Mouse (Mus musculus) midbrain, embryonic 10.5 days (tissue): Measurements from ENCODE around the gene Psmd9. TPM values are rescaled to one million over a fixed set of nuclear protein-coding genes. Genes with fewer than 3 reads are reported as not detected.

Experiments used
- DNase-seq: peaks from one replicate; pipeline ENCODE4 v3.0.0-alpha.2; 2017; ENCODE audit warnings: low spot score
- H3K27ac ChIP-seq: fragments of 300-500 bp; sonication (generic); replicated peaks from 2 replicates; pipeline ENCODE4 v1.5.1; 2016; ENCODE audit warnings: mild to moderate bottlenecking
- H3K27me3 ChIP-seq: fragments of 300-500 bp; sonication (generic); 2 replicates; pipeline ENCODE4 v1.6.1; 2016; ENCODE audit warnings: low read depth, mild to moderate bottlenecking; ENCODE audit not compliant: poor library complexity, severe bottlenecking
- H3K36me3 ChIP-seq: fragments of 300-500 bp; sonication (generic); 2 replicates; pipeline ENCODE4 v1.6.1; 2016; ENCODE audit warnings: mild to moderate bottlenecking, moderate library complexity
- H3K4me1 ChIP-seq: fragments of 300-500 bp; sonication (generic); 2 replicates; pipeline ENCODE4 v1.6.1; 2016
- H3K4me3 ChIP-seq: fragments of 300-500 bp; sonication (generic); 2 replicates; pipeline ENCODE4 v1.5.1; 2016; ENCODE audit warnings: mild to moderate bottlenecking, moderate library complexity
- H3K9me3 ChIP-seq: fragments of 300-500 bp; sonication (generic); replicated peaks from 2 replicates; pipeline ENCODE4 v1.6.1; 2016; ENCODE audit warnings: mild to moderate bottlenecking
- WGBS: fragments of 180-500 bp; shearing (Covaris S2); methylation state at CpG from one replicate; pipeline ENCODE4 v1.1.7; 2016; 5-methylcytosine and 5-hydroxymethylcytosine counted together
- polyA plus RNA-seq: library from polyadenylated mRNA; unstranded; fragments of >200 nt; fragmentation: Nextera tagmentation; extraction: Ambion mirVana; gene quantifications from 2 replicates; pipeline ENCODE4 v1.2.1, GENCODE M21; 2016

Gene Psmd9
- polyA plus RNA-seq, 1 experiment from 2014 or later: 78.5 TPM

- Histone ChIP-seq H3K9me3 (no peaks in the 10 kb centered on the region), H3K4me3 (no peak overlapping the region), H3K27me3 (no peaks in the 10 kb centered on the region), H3K4me1 (peaks cover 8% of the 10 kb centered on the region), H3K27ac (no peak overlapping the region), H3K36me3 (no peaks in the 10 kb centered on the region)
- no peak for DNase-seq
- 79% methylated on average over 9 of the region's 9 CpGs for WGBS
Observed at GRCm38 (mm10) chr5:123281336-123282136, 112.3 kb downstream of the Psmd9 start.

GRCm38 (mm10) chr5:123285174-123285573 is 116.0 kb downstream of the Psmd9 start:
- no peaks in the 10 kb centered on the region for H3K27me3 ChIP-seq
- DNase-seq: no peak
- no peaks in the 10 kb centered on the region for H3K4me1 ChIP-seq
- WGBS: 37% methylated on average over 8 of the region's 8 CpGs
- H3K9me3 ChIP-seq: peaks cover 13% of the 10 kb centered on the region; the same call in 1 of the 2 replicates
- no peak overlapping the region for H3K4me3 ChIP-seq
- no peak overlapping the region for H3K27ac ChIP-seq
- H3K36me3 ChIP-seq: no peaks in the 10 kb centered on the region

- H3K36me3 ChIP-seq: no peaks in the 10 kb centered on the region
- H3K4me1 ChIP-seq: no peaks in the 10 kb centered on the region
- no peak overlapping the region for H3K27ac ChIP-seq
- H3K27me3 ChIP-seq: no peaks in the 10 kb centered on the region
- WGBS: 84% methylated on average over 5 of the region's 5 CpGs
- DNase-seq: no peak
- H3K4me3 ChIP-seq: no peak overlapping the region
- H3K9me3 ChIP-seq: peaks cover 13% of the 10 kb centered on the region; the same call in 1 of the 2 replicates
Observed at GRCm38 (mm10) chr5:123288079-123288478, 118.9 kb downstream of the Psmd9 start.

GRCm38 (mm10) chr5:123294653-123295052 is 125.4 kb downstream of the Psmd9 start:
- WGBS: 92% methylated on average over 9 of the region's 9 CpGs
- H3K9me3 ChIP-seq: no peaks in the 10 kb centered on the region
- DNase-seq: no peak
- H3K4me3 ChIP-seq: no peak overlapping the region
- no peaks in the 10 kb centered on the region for H3K36me3 ChIP-seq
- H3K27ac ChIP-seq: no peak overlapping the region
- H3K4me1 ChIP-seq: peaks cover 10% of the 10 kb centered on the region
- peaks cover 7% of the 10 kb centered on the region; the same call in 1 of the 2 replicates for H3K27me3 ChIP-seq

GRCm38 (mm10) chr5:123296224-123296806 is 127.1 kb downstream of the Psmd9 start:
- H3K4me3 ChIP-seq: no peak overlapping the region
- no peak overlapping the region for H3K27ac ChIP-seq
- 69% methylated on average over 12 of the region's 12 CpGs for WGBS
- H3K27me3 ChIP-seq: peaks cover 23% of the 10 kb centered on the region
- H3K36me3 ChIP-seq: no peaks in the 10 kb centered on the region
- DNase-seq: no peak
- H3K9me3 ChIP-seq: no peaks in the 10 kb centered on the region
- H3K4me1 ChIP-seq: peaks cover 26% of the 10 kb centered on the region

- peaks cover 25% of the 10 kb centered on the region for H3K27me3 ChIP-seq
- H3K36me3 ChIP-seq: no peaks in the 10 kb centered on the region
- no peak for DNase-seq
- H3K27ac ChIP-seq: no peak overlapping the region
- H3K9me3 ChIP-seq: no peaks in the 10 kb centered on the region
- 59% methylated on average over 23 of the region's 23 CpGs for WGBS
- H3K4me1 ChIP-seq: peaks cover 33% of the 10 kb centered on the region
- H3K4me3 ChIP-seq: no peak overlapping the region
Observed at GRCm38 (mm10) chr5:123296972-123297754, 128.0 kb downstream of the Psmd9 start.

- H3K9me3 ChIP-seq: no peaks in the 10 kb centered on the region
- no peak overlapping the region for H3K27ac ChIP-seq
- no peaks in the 10 kb centered on the region for H3K36me3 ChIP-seq
- 83% methylated on average over 7 of the region's 7 CpGs for WGBS
- H3K4me1 ChIP-seq: peaks cover 40% of the 10 kb centered on the region
- no peak for DNase-seq
- peaks cover 25% of the 10 kb centered on the region for H3K27me3 ChIP-seq
- H3K4me3 ChIP-seq: no peak overlapping the region
Observed at GRCm38 (mm10) chr5:123297830-123298229, 128.6 kb downstream of the Psmd9 start.

- 91% methylated on average over 6 of the region's 6 CpGs for WGBS
- Histone ChIP-seq H3K4me1 (peaks cover 43% of the 10 kb centered on the region), H3K36me3 (no peaks in the 10 kb centered on the region), H3K9me3 (no peaks in the 10 kb centered on the region), H3K27ac (no peak overlapping the region), H3K27me3 (peaks cover 25% of the 10 kb centered on the region), H3K4me3 (no peak overlapping the region)
- no peak for DNase-seq
Observed at GRCm38 (mm10) chr5:123298526-123298925, 129.3 kb downstream of the Psmd9 start.

Other genes starting within 250 kb of the Psmd9 start
- 77.9 and 83.9 TPM in 2 replicates for gene Kdm2b, start 179.6 kb upstream of the Psmd9 start, polyA plus RNA-seq
- 8.7 and 10.3 TPM in 2 replicates for gene Orai1, start 154.3 kb upstream of the Psmd9 start, polyA plus RNA-seq
- 0.21 and 0.67 TPM in 2 replicates for gene Morn3, start 122.4 kb upstream of the Psmd9 start, polyA plus RNA-seq
- 10.3 and 10.4 TPM in 2 replicates for gene Tmem120b, start 101.0 kb upstream of the Psmd9 start, polyA plus RNA-seq
- 1.4 and 1.9 TPM in 2 replicates for gene Rhof, start 36.7 kb upstream of the Psmd9 start, polyA plus RNA-seq
- gene Setd1b, start 27.2 kb upstream of the Psmd9 start, polyA plus RNA-seq: 7.4 and 7.9 TPM in 2 replicates
- not detected in 2 replicates for gene Hpd, start 13.3 kb downstream of the Psmd9 start, polyA plus RNA-seq
- gene Wdr66, start 82.7 kb downstream of the Psmd9 start, polyA plus RNA-seq: 7.6 and 10.7 TPM in 2 replicates
- 35.3 and 44.6 TPM in 2 replicates for gene Bcl7a, start 174.4 kb downstream of the Psmd9 start, polyA plus RNA-seq
- 16.0 and 16.7 TPM in 2 replicates for gene Mlxip, start 225.4 kb downstream of the Psmd9 start, polyA plus RNA-seq